Mouse (Mus musculus): ENCODE measurements around the gene Olfr1245. TPM values are rescaled to one million over a fixed set of nuclear protein-coding genes. Genes with fewer than 3 reads are reported as not detected.
"Not testable (repeated sequence)": the region's sequence is repeated elsewhere in the genome, so short reads cannot be mapped to it uniquely, and the experiment has no call there.

The Olfr1245 gene
- polyA plus RNA-seq (2012; rRNA removed): not detected in 2 replicates

GRCm38 (mm10) chr2:89578347-89578746 is at the start of gene Olfr1245:
Gene Olfr1245, minus strand, starts transcription at chr2:89578447.
- DNase-seq (ENCODE audit: low read depth): no peak

GRCm38 (mm10) chr2:89618145-89618544 is 39.9 kb upstream of the Olfr1245 start, which contains the start of gene Olfr1248:
Gene Olfr1248, minus strand, starts transcription at chr2:89618245.
- not testable (repeated sequence) for DNase-seq (ENCODE audit: low read depth)

- DNase-seq (ENCODE audit: low read depth): no peak
Measured at GRCm38 (mm10) chr2:89614030-89614429, 35.8 kb upstream of the Olfr1245 start, which contains the start of gene Olfr1247. Gene Olfr1247, minus strand, starts transcription at chr2:89614130.

GRCm38 (mm10) chr2:89593057-89593456 is 14.8 kb upstream of the Olfr1245 start, which contains the start of gene Olfr1246:
Gene Olfr1246, minus strand, starts transcription at chr2:89593157.
- DNase-seq (ENCODE audit: low read depth): no peak

- DNase-seq (ENCODE audit: low read depth): not testable (repeated sequence)
Measured at GRCm38 (mm10) chr2:89562706-89563105, 15.5 kb downstream of the Olfr1245 start.

- no peak for DNase-seq (ENCODE audit: low read depth)
Measured at GRCm38 (mm10) chr2:89544516-89544915, 33.7 kb downstream of the Olfr1245 start.

- DNase-seq (ENCODE audit: low read depth): no peak
Measured at GRCm38 (mm10) chr2:89539923-89540322, 38.3 kb downstream of the Olfr1245 start.

- no peak for DNase-seq (ENCODE audit: low read depth)
Measured at GRCm38 (mm10) chr2:89531387-89531786, 46.9 kb downstream of the Olfr1245 start, which contains the start of gene Olfr1243. Gene Olfr1243, minus strand, starts transcription at chr2:89531487.

Other genes with a start within 250 kb of the Olfr1245 start
- gene Olfr1232, start 248.8 kb downstream of the Olfr1245 start, polyA plus RNA-seq (2012; rRNA removed): not detected in 2 replicates
- not detected in 2 replicates for gene Olfr1233, start 236.0 kb downstream of the Olfr1245 start, polyA plus RNA-seq (2012; rRNA removed)
- not detected in 2 replicates for gene Olfr1234, start 213.6 kb downstream of the Olfr1245 start, polyA plus RNA-seq (2012; rRNA removed)
- not detected in 2 replicates for gene Olfr1238, start 168.8 kb downstream of the Olfr1245 start, polyA plus RNA-seq (2012; rRNA removed)
- not detected in 2 replicates for gene Olfr1239, start 158.0 kb downstream of the Olfr1245 start, polyA plus RNA-seq (2012; rRNA removed)
- not detected in 2 replicates for gene Olfr1240, start 135.4 kb downstream of the Olfr1245 start, polyA plus RNA-seq (2012; rRNA removed)
- gene Olfr1241, start 91.3 kb downstream of the Olfr1245 start, polyA plus RNA-seq (2012; rRNA removed): not detected in 2 replicates
- gene Olfr1242, start 80.1 kb downstream of the Olfr1245 start, polyA plus RNA-seq (2012; rRNA removed): not detected in 2 replicates
- gene Olfr1243, start 47.0 kb downstream of the Olfr1245 start, polyA plus RNA-seq (2012; rRNA removed): not detected in 2 replicates
- not detected in 2 replicates for gene Olfr1246, start 14.7 kb upstream of the Olfr1245 start, polyA plus RNA-seq (2012; rRNA removed)
- not detected in 2 replicates for gene Olfr1247, start 35.7 kb upstream of the Olfr1245 start, polyA plus RNA-seq (2012; rRNA removed)
- not detected in 2 replicates for gene Olfr1248, start 39.8 kb upstream of the Olfr1245 start, polyA plus RNA-seq (2012; rRNA removed)
- not detected in 2 replicates for gene Olfr1249, start 56.5 kb upstream of the Olfr1245 start, polyA plus RNA-seq (2012; rRNA removed)
- gene Olfr1250, start 83.0 kb upstream of the Olfr1245 start, polyA plus RNA-seq (2012; rRNA removed): not detected in 2 replicates
- not detected in 2 replicates for gene Olfr1251, start 93.5 kb upstream of the Olfr1245 start, polyA plus RNA-seq (2012; rRNA removed)
- not detected in 2 replicates for gene Olfr1252, start 146.6 kb upstream of the Olfr1245 start, polyA plus RNA-seq (2012; rRNA removed)
- not detected in 2 replicates for gene Olfr1253, start 178.6 kb upstream of the Olfr1245 start, polyA plus RNA-seq (2012; rRNA removed)
- gene Olfr1254, start 215.2 kb upstream of the Olfr1245 start, polyA plus RNA-seq (2012; rRNA removed): not detected in 2 replicates
- gene Olfr1255, start 233.6 kb upstream of the Olfr1245 start, polyA plus RNA-seq (2012; rRNA removed): not detected in 2 replicates

Data from gonadal fat pad, adult 2 months (tissue).